Mouse (Mus musculus) lung, postnatal 25 days (tissue): ENCODE measurements around the gene Reps1.

Experiments
- DNase-seq: peaks from one replicate; pipeline ENCODE4 v3.0.0; 2022; ENCODE audit warnings: low spot score

The Reps1 gene

DNA sequence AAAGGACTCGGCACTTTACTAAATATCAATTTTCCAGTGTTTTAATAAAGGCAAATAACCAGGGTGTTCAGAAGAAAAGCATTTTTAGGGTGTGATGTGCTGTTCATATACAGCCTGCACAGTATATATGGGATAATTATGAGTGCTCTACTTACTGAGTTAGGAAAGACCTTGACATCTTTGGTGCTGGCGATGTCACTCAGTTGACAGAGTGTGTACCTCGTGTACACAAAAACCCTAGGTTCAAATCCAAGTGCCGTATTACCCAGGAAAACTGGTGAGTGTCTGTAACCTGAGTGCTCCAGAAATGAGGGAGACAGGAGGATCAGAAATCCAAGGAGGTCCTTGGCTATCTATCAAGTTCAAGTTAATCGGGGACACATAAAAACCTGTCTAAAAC is 84.0 kb downstream of the Reps1 start:
- no peak for DNase-seq

DNA sequence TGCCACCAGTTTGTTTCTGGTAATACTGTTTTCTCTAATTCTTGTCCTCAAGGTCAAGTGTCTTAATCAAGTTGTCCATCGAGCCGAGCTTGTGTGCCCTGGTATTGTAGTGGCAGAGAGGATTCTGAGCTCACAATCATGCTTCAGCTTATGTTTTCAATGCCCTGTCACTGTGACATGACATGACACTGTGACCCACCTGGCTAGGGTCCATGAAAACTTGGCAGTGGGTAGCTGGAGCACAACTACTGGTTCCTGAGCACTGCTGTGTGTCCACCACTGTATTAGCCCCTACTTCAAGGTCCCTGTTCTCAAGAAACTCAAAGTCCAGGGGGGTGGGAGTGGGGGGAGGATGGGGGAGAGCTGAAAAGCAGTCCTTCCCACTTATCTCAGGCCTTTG is 85.7 kb downstream of the Reps1 start:
- no peak for DNase-seq

DNA sequence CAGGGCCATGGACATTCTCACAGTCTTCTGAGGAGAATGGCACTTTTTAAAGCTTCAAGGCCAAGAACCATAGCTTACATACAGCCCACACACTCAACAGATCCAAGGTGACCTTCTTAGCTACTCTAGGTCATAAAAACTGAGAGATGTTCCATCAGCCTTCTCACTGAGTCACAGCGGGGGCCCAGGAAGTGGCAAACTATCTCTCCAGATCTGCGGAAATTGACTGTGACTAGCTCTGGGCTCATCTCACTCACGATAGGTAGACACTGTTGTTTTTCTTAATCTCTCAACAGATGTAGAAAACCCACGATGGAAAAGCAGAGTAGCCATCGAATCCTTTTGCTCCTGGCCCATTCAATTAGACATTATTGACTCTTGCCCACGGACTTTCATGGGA is 86.6 kb downstream of the Reps1 start:
- no peak for DNase-seq

DNA sequence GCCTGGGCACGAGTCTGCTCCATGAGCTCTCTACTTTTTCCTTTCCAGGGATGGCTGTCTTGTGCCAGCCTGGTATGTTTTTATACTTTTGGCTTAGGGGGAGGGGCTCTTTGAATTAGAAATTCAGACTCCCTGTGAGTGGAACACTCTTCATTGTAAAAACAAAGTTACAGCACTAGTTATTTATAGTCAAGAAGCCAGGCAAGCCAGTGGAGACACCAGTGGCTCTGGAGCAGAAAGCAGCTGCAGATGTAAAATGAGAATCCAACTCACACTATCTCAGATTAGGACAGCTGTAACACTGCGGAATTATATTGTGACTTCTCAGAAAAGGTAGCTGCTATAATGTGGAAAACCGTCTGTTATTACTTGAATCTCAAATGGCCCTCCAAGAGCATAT is 91.6 kb downstream of the Reps1 start:
- no peak for DNase-seq

DNA sequence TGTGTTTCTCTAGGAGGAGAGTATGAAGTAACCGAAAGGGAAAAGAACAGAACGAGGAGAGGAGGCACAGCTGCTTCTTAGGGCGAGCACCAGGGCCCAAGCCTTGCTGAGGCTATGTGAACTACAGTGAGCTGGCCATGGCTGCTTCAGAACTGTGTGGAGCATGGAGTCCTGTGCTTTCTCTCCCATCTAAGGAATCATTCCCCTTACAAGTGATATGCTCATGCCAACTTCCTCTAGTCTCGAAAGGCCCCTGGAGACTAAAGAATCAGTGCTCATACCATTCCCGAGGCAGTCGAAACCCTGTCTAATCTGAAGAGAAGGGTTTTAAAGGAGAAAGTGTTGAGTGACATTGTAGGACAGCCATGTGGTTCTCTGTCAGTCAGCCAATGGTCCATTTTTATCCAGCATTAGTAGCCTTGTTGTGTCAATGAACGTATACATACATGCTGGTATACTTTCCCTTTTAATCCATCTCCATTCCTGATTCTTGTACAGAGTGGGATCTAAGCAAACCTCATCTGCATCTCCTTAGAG is 106.8 kb downstream of the Reps1 start:
- DNase-seq = no peak
